Comparison of ENCODE assay signal across 9 mouse cellular contexts in genomic region chr17:47468063-47468462, GRCm38 (mm10). TPM values are rescaled to one million over a fixed set of nuclear protein-coding genes. Genes with fewer than 3 reads are reported as not detected.
DNase-seq lines count a peak whose midpoint lies in the region; ATAC-seq and TF ChIP-seq lines count a peak whose summit lies in the region.
"Had no signal": no experiment of that assay in that cellular context is flagged by ENCODE, and none has a peak within 500 bp of the region (broad histone marks: within the 10 kb centered on the region; RNA-seq: fewer than 3 reads in every experiment).

No protein-coding gene starts in this region.

- intact Hi-C loops in gastrocnemius, adult 2 months (cut with DNase I), result no loop called here
- intact Hi-C loops in left cerebral cortex, postnatal 4 days (cut with DNase I), result no loop called here

- peaks cover 30% of the 10 kb centered on the region for H3K27me3 ChIP-seq in hindbrain, embryonic 11.5 days (ENCODE audit: control insufficient read depth, insufficient read depth, low read length)
- H3K27me3 ChIP-seq in liver, embryonic 16.5 days (ENCODE audit: control insufficient read depth, insufficient read depth, low read depth, low read length), result peaks cover 14% of the 10 kb centered on the region

- no peak for TF ChIP-seq CTCF in gastrocnemius, adult 2 months (IDR thresholded peaks at IDR 0.05)

- H3K27ac ChIP-seq in gastrocnemius, adult 2 months, result peak overlapping the region; percentile 24; the same call in 1 of the 2 replicates
- H3K27ac ChIP-seq in hindbrain, embryonic 11.5 days (ENCODE audit: low read depth, low read length), result no peak overlapping the region
- H3K27ac ChIP-seq in liver, embryonic 16.5 days (ENCODE audit: low read length), result no peak overlapping the region

- H3K4me1 ChIP-seq in hindbrain, embryonic 11.5 days (replicated peaks; ENCODE audit: control insufficient read depth, insufficient read depth, low read length), result peaks cover 6% of the 10 kb centered on the region; the same call in 1 of the 2 replicates
- H3K4me1 ChIP-seq in liver, embryonic 16.5 days (ENCODE audit: control insufficient read depth, low read depth, low read length), result peaks cover 14% of the 10 kb centered on the region

- H3K4me2 ChIP-seq in hindbrain, embryonic 11.5 days (replicated peaks; ENCODE audit: low read depth, low read length), result peak overlapping the region; percentile 27
- peak overlapping the region; percentile 38 for H3K4me2 ChIP-seq in liver, embryonic 16.5 days (ENCODE audit: low read depth, low read length)

- 0 out of 2 replicates have a peak overlapping the region, but pooled peaks have one; percentile 8 for H3K9ac ChIP-seq in hindbrain, embryonic 11.5 days (ENCODE audit: low read depth, low read length)
- H3K9ac ChIP-seq in liver, embryonic 16.5 days (ENCODE audit: low read depth, low read length), result no peak overlapping the region

- no peaks in the 10 kb centered on the region for H3K36me3 ChIP-seq in hindbrain, embryonic 11.5 days (ENCODE audit: control insufficient read depth, insufficient read depth, low read length)
- no peaks in the 10 kb centered on the region for H3K36me3 ChIP-seq in liver, embryonic 16.5 days (ENCODE audit: control insufficient read depth, insufficient read depth)

- ATAC-seq in hindbrain, embryonic 11.5 days (ENCODE audit: low FRiP score), result no peak
- ATAC-seq in liver, embryonic 16.5 days (ENCODE audit: low read depth), result no peak

- 22% methylated on average over 13 of the region's 14 CpGs for WGBS in hindbrain, embryonic 11.5 days
- 27% methylated on average over 13 of the region's 14 CpGs for WGBS in liver, embryonic 16.5 days (ENCODE audit: insufficient replicate concordance)

- no peaks in the 10 kb centered on the region for H3K9me3 ChIP-seq in hindbrain, embryonic 11.5 days (ENCODE audit: control insufficient read depth, low read length)
- no peaks in the 10 kb centered on the region for H3K9me3 ChIP-seq in liver, embryonic 16.5 days (replicated peaks; ENCODE audit: control insufficient read depth, low read length)

- H3K4me3 ChIP-seq in gastrocnemius, adult 2 months, result peak overlapping the region; percentile 64
- H3K4me3 ChIP-seq in hindbrain, embryonic 11.5 days (ENCODE audit: low read depth, low read length), result no peak overlapping the region
- H3K4me3 ChIP-seq in liver, embryonic 16.5 days (ENCODE audit: low read depth, low read length), result peak overlapping the region; percentile 25; the same call in 1 of the 2 replicates

- no peak for DNase-seq in gastrocnemius, adult 2 months
- DNase-seq in gastrocnemius, adult 8-10 months (ENCODE audit: low spot score in 2 of 2), result no peak
- peak; percentile 48 for DNase-seq in ES-CJ7 (ENCODE audit: low read depth, low spot score)
- DNase-seq in hindbrain, embryonic 11.5 days (ENCODE audit: low spot score), result no peak
- DNase-seq in spleen, postnatal 10 days (ENCODE audit: low spot score in 2 of 2), result no peak
- no peak for DNase-seq in left cerebral cortex, postnatal 4 days
- DNase-seq in ovary, postnatal 14 days (ENCODE audit: low spot score), result no peak
- DNase-seq: kidney, adult 9 months had no signal

RNA-seq across cellular contexts. Expression of gene 1700001C19Rik, which starts 30.9 kb away (rescaled TPM):
- total RNA-seq in gastrocnemius, adult 2 months (2021), result not detected
- not detected for total RNA-seq in gastrocnemius, adult 8-10 months (2022)
- 0.42 and 0.68 TPM in 2 replicates for polyA plus RNA-seq in hindbrain, embryonic 11.5 days (2014; fragmentation: Nextera tagmentation; extraction: Ambion mirVana)
- polyA plus RNA-seq in liver, embryonic 16.5 days (2015; fragmentation: Nextera tagmentation; extraction: Ambion mirVana), result 1.7 and 2.3 TPM in 2 replicates
- not detected for total RNA-seq in left cerebral cortex, postnatal 4 days (2021)

RNA-seq across cellular contexts. Expression of gene AI661453, which starts 31.6 kb away (rescaled TPM):
- total RNA-seq in gastrocnemius, adult 2 months (2021), result under 1 TPM; 0.23 to 0.45 TPM
- total RNA-seq in gastrocnemius, adult 8-10 months (2022), result under 1 TPM in 3 of 4 experiments, not detected in 1; 0.16 to 0.64 (median 0.19) TPM
- polyA plus RNA-seq in hindbrain, embryonic 11.5 days (2014; fragmentation: Nextera tagmentation; extraction: Ambion mirVana), result 0.40 and 0.49 TPM in 2 replicates
- 0.60 and 0.77 TPM in 2 replicates for polyA plus RNA-seq in liver, embryonic 16.5 days (2015; fragmentation: Nextera tagmentation; extraction: Ambion mirVana)
- total RNA-seq in left cerebral cortex, postnatal 4 days (2021), result under 1 TPM; 0.48 to 0.54 TPM

RNA-seq across cellular contexts. Expression of gene Taf8, which starts 34.0 kb away (rescaled TPM):
- total RNA-seq in gastrocnemius, adult 2 months (2021), result 10 to 100 TPM; 13.0 to 14.1 TPM
- 10 to 100 TPM; 10.0 to 12.6 (median 11.2) TPM for total RNA-seq in gastrocnemius, adult 8-10 months (2022)
- 26.5 and 28.7 TPM in 2 replicates for polyA plus RNA-seq in hindbrain, embryonic 11.5 days (2014; fragmentation: Nextera tagmentation; extraction: Ambion mirVana)
- polyA plus RNA-seq in liver, embryonic 16.5 days (2015; fragmentation: Nextera tagmentation; extraction: Ambion mirVana), result 14.2 and 14.3 TPM in 2 replicates
- 10 to 100 TPM; 12.7 to 15.5 TPM for total RNA-seq in left cerebral cortex, postnatal 4 days (2021)

RNA-seq across cellular contexts. Expression of gene Ccnd3, which starts 36.8 kb away (rescaled TPM):
- total RNA-seq in gastrocnemius, adult 2 months (2021), result 10 to 100 TPM; 18.7 to 25.8 TPM
- 10 to 100 TPM; 12.2 to 19.2 (median 16.1) TPM for total RNA-seq in gastrocnemius, adult 8-10 months (2022)
- polyA plus RNA-seq in hindbrain, embryonic 11.5 days (2014; fragmentation: Nextera tagmentation; extraction: Ambion mirVana), result 190 and 195 TPM in 2 replicates
- 300 and 331 TPM in 2 replicates for polyA plus RNA-seq in liver, embryonic 16.5 days (2015; fragmentation: Nextera tagmentation; extraction: Ambion mirVana)
- 10 to 100 TPM; 30.1 to 36.2 TPM for total RNA-seq in left cerebral cortex, postnatal 4 days (2021)
